Mouse (Mus musculus): ENCODE measurements at regions not wholly inside any gene's neighbourhood (a gene's known extent, or its start where the extent isn't known, plus 50 kb on each side); places are given as distances from the start of the nearest gene placed in this dataset.
A peak's percentile ranks its signal among the peaks of the same experiment; 100 is the strongest.

GRCm38 (mm10) chr1:143886014-143886413 lies 108.9 kb downstream of the Uchl5 start:
- peak; percentile 75 for ATAC-seq (ENCODE audit: insufficient read depth)
- WGBS = 33% methylated on average over 1 of the region's 1 CpGs
- H3K27ac ChIP-seq (ENCODE audit: low read depth) = peak overlapping the region; percentile 20; the same call in 1 of the 2 replicates
- no peaks in the 10 kb centered on the region for H3K9me3 ChIP-seq (ENCODE audit: low read depth, low read length)
- H3K27me3 ChIP-seq (ENCODE audit: insufficient read depth, low read length) = no peaks in the 10 kb centered on the region
- H3K36me3 ChIP-seq (ENCODE audit: insufficient read depth) = no peaks in the 10 kb centered on the region
- H3K4me3 ChIP-seq (ENCODE audit: low read depth, low read length) = no peak overlapping the region
- no peaks in the 10 kb centered on the region; the same call in 1 of the 2 replicates for H3K4me1 ChIP-seq (ENCODE audit: insufficient read depth)
- DNase-seq = peak; percentile 76
- no peak overlapping the region for H3K9ac ChIP-seq
- no peak overlapping the region for H3K4me2 ChIP-seq
- no peak for TF ChIP-seq CTCF (IDR thresholded peaks at IDR 0.05; ENCODE audit: low read depth)

- no peaks in the 10 kb centered on the region for H3K9me3 ChIP-seq (ENCODE audit: low read depth, low read length)
- 22% methylated on average over 6 of the region's 6 CpGs for WGBS
- H3K9ac ChIP-seq = no peak overlapping the region
- TF ChIP-seq CTCF (IDR thresholded peaks at IDR 0.05; ENCODE audit: low read depth) = no peak
- no peaks in the 10 kb centered on the region for H3K36me3 ChIP-seq (ENCODE audit: insufficient read depth)
- H3K4me2 ChIP-seq = no peak overlapping the region
- ATAC-seq (ENCODE audit: insufficient read depth) = peak; percentile 69; the same call in 1 of the 2 replicates
- H3K4me3 ChIP-seq (ENCODE audit: low read depth, low read length) = no peak overlapping the region
- H3K4me1 ChIP-seq (ENCODE audit: insufficient read depth) = no peaks in the 10 kb centered on the region; the same call in 1 of the 2 replicates
- H3K27me3 ChIP-seq (ENCODE audit: insufficient read depth, low read length) = no peaks in the 10 kb centered on the region
- DNase-seq = peak; percentile 28
- 0 out of 2 replicates have a peak overlapping the region, but pooled peaks have one; percentile 7 for H3K27ac ChIP-seq (ENCODE audit: low read depth)
These were observed 104.1 kb downstream of the Uchl5 start for GRCm38 (mm10) chr1:143881192-143881591.

GRCm38 (mm10) chr1:143879622-143880021 lies 102.5 kb downstream of the Uchl5 start:
- no peak overlapping the region for H3K4me3 ChIP-seq (ENCODE audit: low read depth, low read length)
- no peak overlapping the region for H3K27ac ChIP-seq (ENCODE audit: low read depth)
- H3K27me3 ChIP-seq (ENCODE audit: insufficient read depth, low read length) = no peaks in the 10 kb centered on the region
- H3K4me1 ChIP-seq (ENCODE audit: insufficient read depth) = no peaks in the 10 kb centered on the region; the same call in 1 of the 2 replicates
- H3K36me3 ChIP-seq (ENCODE audit: insufficient read depth) = no peaks in the 10 kb centered on the region
- no peak for ATAC-seq (ENCODE audit: insufficient read depth)
- DNase-seq = no peak
- H3K4me2 ChIP-seq = no peak overlapping the region
- no peak for TF ChIP-seq CTCF (IDR thresholded peaks at IDR 0.05; ENCODE audit: low read depth)
- no peak overlapping the region for H3K9ac ChIP-seq
- WGBS = 85% methylated on average over 5 of the region's 5 CpGs
- no peaks in the 10 kb centered on the region for H3K9me3 ChIP-seq (ENCODE audit: low read depth, low read length)

GRCm38 (mm10) chr1:143878266-143878665 lies 101.2 kb downstream of the Uchl5 start:
- H3K27me3 ChIP-seq (ENCODE audit: insufficient read depth, low read length) = no peaks in the 10 kb centered on the region
- H3K4me2 ChIP-seq = no peak overlapping the region
- no peaks in the 10 kb centered on the region for H3K36me3 ChIP-seq (ENCODE audit: insufficient read depth)
- H3K4me3 ChIP-seq (ENCODE audit: low read depth, low read length) = no peak overlapping the region
- WGBS = 25% methylated on average over 2 of the region's 2 CpGs
- H3K27ac ChIP-seq (ENCODE audit: low read depth) = no peak overlapping the region
- no peaks in the 10 kb centered on the region; the same call in 1 of the 2 replicates for H3K4me1 ChIP-seq (ENCODE audit: insufficient read depth)
- no peaks in the 10 kb centered on the region for H3K9me3 ChIP-seq (ENCODE audit: low read depth, low read length)
- ATAC-seq (ENCODE audit: insufficient read depth) (peak; percentile 29; the same call in 1 of the 2 replicates), DNase-seq (peak; percentile 49)
- H3K9ac ChIP-seq = no peak overlapping the region
- no peak for TF ChIP-seq CTCF (IDR thresholded peaks at IDR 0.05; ENCODE audit: low read depth)

DNA sequence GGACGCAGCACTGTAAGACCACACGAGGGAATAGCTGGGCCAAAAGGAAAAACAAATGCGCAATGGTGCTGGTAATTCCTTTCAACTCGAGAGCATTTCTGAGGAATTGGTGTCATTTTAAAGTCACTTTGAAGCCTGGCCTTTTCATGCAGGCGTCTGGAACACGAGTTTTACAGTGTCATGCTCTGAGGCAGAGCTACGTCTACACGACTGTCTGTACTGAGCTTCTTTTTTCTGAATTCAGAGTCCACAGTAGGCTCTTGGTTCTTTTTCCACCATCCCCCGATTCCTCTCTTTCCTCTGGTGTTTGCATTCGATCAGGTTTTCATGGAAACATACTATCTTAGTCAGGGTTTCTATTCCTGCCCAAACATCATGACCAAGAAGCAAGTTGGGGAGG lies 83.2 kb downstream of the Uchl5 start:
- TF ChIP-seq CTCF (IDR thresholded peaks at IDR 0.05; ENCODE audit: low read depth) = no peak
- Histone ChIP-seq H3K4me3 (ENCODE audit: low read depth, low read length) (no peak overlapping the region), H3K9ac (no peak overlapping the region), H3K27ac (ENCODE audit: low read depth) (no peak overlapping the region), H3K4me2 (no peak overlapping the region), H3K36me3 (ENCODE audit: insufficient read depth) (no peaks in the 10 kb centered on the region), H3K9me3 (ENCODE audit: low read depth, low read length) (no peaks in the 10 kb centered on the region), H3K27me3 (ENCODE audit: insufficient read depth, low read length) (no peaks in the 10 kb centered on the region), H3K4me1 (ENCODE audit: insufficient read depth) (no peaks in the 10 kb centered on the region)
- 59% methylated on average over 10 of the region's 10 CpGs for WGBS
- ATAC-seq (ENCODE audit: insufficient read depth) (no peak), DNase-seq (no peak)

- no peaks in the 10 kb centered on the region for H3K4me1 ChIP-seq (ENCODE audit: insufficient read depth)
These were observed 81.5 kb downstream of the Uchl5 start for GRCm38 (mm10) chr1:143858532-143858931.

More at GRCm38 (mm10) chr1:143858532-143858931, 81.5 kb downstream of the Uchl5 start:
- no peak overlapping the region for H3K4me3 ChIP-seq (ENCODE audit: low read depth, low read length)
- no peaks in the 10 kb centered on the region for H3K9me3 ChIP-seq (ENCODE audit: low read depth, low read length)
- no peak overlapping the region for H3K4me2 ChIP-seq
- ATAC-seq (ENCODE audit: insufficient read depth) = no peak
- no peaks in the 10 kb centered on the region for H3K27me3 ChIP-seq (ENCODE audit: insufficient read depth, low read length)
- no peaks in the 10 kb centered on the region for H3K36me3 ChIP-seq (ENCODE audit: insufficient read depth)
- H3K27ac ChIP-seq (ENCODE audit: low read depth) = no peak overlapping the region
- TF ChIP-seq CTCF (IDR thresholded peaks at IDR 0.05; ENCODE audit: low read depth) = no peak
- no peak for DNase-seq
- H3K9ac ChIP-seq = no peak overlapping the region

Measured in lung, embryonic 14.5 days (tissue).